Mouse (Mus musculus) megakaryocyte, embryonic 14.5 days (primary cell): ENCODE results near the gene Ube3b.

Experiments
- FLI1 ChIP-seq: IDR thresholded peaks from 2 replicates; pipeline ENCODE4 v1.6.1; 2012; ENCODE audit warnings: low read length, inconsistent platforms, mixed read lengths
- GATA1 ChIP-seq: IDR thresholded peaks from 3 replicates; pipeline ENCODE4 v1.6.1; 2012; ENCODE audit warnings: mixed read lengths, low read length, inconsistent platforms, borderline replicate concordance

DNA sequence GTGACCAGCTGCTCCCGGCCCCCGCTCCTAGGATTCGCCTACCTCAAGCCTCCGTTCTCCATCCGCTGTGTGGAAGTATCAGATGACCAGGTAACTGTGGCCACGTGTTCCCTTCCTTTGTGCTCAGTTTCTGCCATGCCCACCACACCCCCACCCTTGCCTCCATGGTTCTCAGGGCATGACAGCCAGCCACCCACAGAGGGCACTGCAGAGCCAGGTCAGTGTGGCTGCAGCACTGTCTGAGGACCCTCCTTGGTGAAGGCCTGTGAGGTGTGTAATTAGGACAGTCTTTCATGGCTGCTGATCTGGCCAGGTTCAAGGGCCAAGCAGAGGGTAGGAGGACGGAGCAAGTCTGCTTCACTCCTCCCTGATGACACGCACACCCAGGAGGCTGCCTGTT, 38.1 kb downstream of the Ube3b start:
- no peak for TF ChIP-seq GATA1
- TF ChIP-seq FLI1, result no peak
